8 mouse cellular contexts compared by ENCODE assay signal in genomic region chr15:102279092-102279782, GRCm38 (mm10). TPM values are rescaled to one million over a fixed set of nuclear protein-coding genes. Genes with fewer than 3 reads are reported as not detected.
DNase-seq lines count a peak whose midpoint lies in the region; ATAC-seq and TF ChIP-seq lines count a peak whose summit lies in the region.

Gene Mfsd5 (plus strand): TSS chr15:102279454.

- TF ChIP-seq POLR2A in testis, adult 2 months (IDR thresholded peaks at IDR 0.05; ENCODE audit: control insufficient read depth, low read depth, low read length) = peak; percentile 79

- peak within 1 kb of the TSS; percentile 79 for H3K4me2 ChIP-seq in forebrain, embryonic 15.5 days (replicated peaks)
- H3K4me2 ChIP-seq in neural tube, embryonic 14.5 days (ENCODE audit: low read depth, low read length) = peak within 1 kb of the TSS; percentile 88

- peak within 1 kb of the TSS; percentile 95 for H3K4me3 ChIP-seq in G1E (ENCODE audit: low read depth, low read length)
- H3K4me3 ChIP-seq in forebrain, embryonic 15.5 days = peak within 1 kb of the TSS; percentile 84
- peak within 1 kb of the TSS; percentile 73 for H3K4me3 ChIP-seq in neural tube, embryonic 14.5 days (ENCODE audit: low read depth, low read length)
- peak within 1 kb of the TSS; percentile 91 for H3K4me3 ChIP-seq in testis, adult 2 months (ENCODE audit: control insufficient read depth, low read depth, low read length)

- under 1% methylated on average over 65 of the region's 65 CpGs for WGBS in forebrain, embryonic 15.5 days
- under 1% methylated on average over 64 of the region's 65 CpGs for WGBS in neural tube, embryonic 14.5 days

- peaks cover 29% of the 10 kb centered on the region for H3K36me3 ChIP-seq in G1E (replicated peaks)
- peaks cover 12% of the 10 kb centered on the region for H3K36me3 ChIP-seq in forebrain, embryonic 15.5 days
- peaks cover 10% of the 10 kb centered on the region; the same call in 1 of the 2 replicates for H3K36me3 ChIP-seq in neural tube, embryonic 14.5 days (ENCODE audit: control insufficient read depth, insufficient read depth, low read length)
- no peaks in the 10 kb centered on the region for H3K36me3 ChIP-seq in testis, adult 2 months (ENCODE audit: control insufficient read depth, insufficient read depth, low read length)

- intact Hi-C loops in heart, postnatal 14 days (cut with DNase I) = loop anchor here (2.0 kb wide), 2 partner anchors 30 to 38 kb away; no protein-coding TSS in a partner anchor

- H3K27me3 ChIP-seq in G1E (ENCODE audit: insufficient read depth, low read length) = 0 out of 2 replicates have a peak, but pooled peaks cover 9% of the 10 kb centered on the region
- no peaks in the 10 kb centered on the region for H3K27me3 ChIP-seq in forebrain, embryonic 15.5 days
- H3K27me3 ChIP-seq in neural tube, embryonic 14.5 days (ENCODE audit: control insufficient read depth, insufficient read depth, low read length) = no peaks in the 10 kb centered on the region
- no peaks in the 10 kb centered on the region for H3K27me3 ChIP-seq in testis, adult 2 months (ENCODE audit: control insufficient read depth, insufficient read depth, low read length)

- peak; percentile 94 for DNase-seq in G1E (ENCODE audit: low spot score)
- peak; percentile 89 for DNase-seq in cerebellum, adult 11-12 months
- DNase-seq in heart, postnatal 14 days = peak; percentile 93 to 94
- DNase-seq in layer of hippocampus, adult 11-12 months (ENCODE audit: low spot score) = peak; percentile 84
- peak; percentile 81 to 85 for DNase-seq in lung, adult 18-20 months

- H3K9ac ChIP-seq in forebrain, embryonic 15.5 days (replicated peaks) = peak within 1 kb of the TSS; percentile 86
- H3K9ac ChIP-seq in neural tube, embryonic 14.5 days (replicated peaks; ENCODE audit: low read depth, low read length) = peak within 1 kb of the TSS; percentile 78

- peak within 1 kb of the TSS; percentile 82 for H3K27ac ChIP-seq in forebrain, embryonic 15.5 days (replicated peaks)
- H3K27ac ChIP-seq in neural tube, embryonic 14.5 days (ENCODE audit: low read depth, low read length) = peak within 1 kb of the TSS; percentile 83
- H3K27ac ChIP-seq in testis, adult 2 months (ENCODE audit: control insufficient read depth, insufficient read depth, low read depth, low read length) = peak within 1 kb of the TSS; percentile 73

- no peaks in the 10 kb centered on the region for H3K9me3 ChIP-seq in G1E (replicated peaks)
- H3K9me3 ChIP-seq in forebrain, embryonic 15.5 days = no peaks in the 10 kb centered on the region
- no peaks in the 10 kb centered on the region for H3K9me3 ChIP-seq in neural tube, embryonic 14.5 days (ENCODE audit: control insufficient read depth, low read length)

- peak; percentile 54 for ATAC-seq in G1E (ENCODE audit: extremely low read depth, insufficient number of reproducible peaks, low FRiP score, poor library complexity, severe bottlenecking)
- peak; percentile 96 for ATAC-seq in forebrain, embryonic 15.5 days (replicated peaks)
- peak; percentile 96 for ATAC-seq in neural tube, embryonic 14.5 days (ENCODE audit: low read depth)

- TF ChIP-seq CTCF in G1E (IDR thresholded peaks at IDR 0.05; ENCODE audit: low read depth, low read length) = no peak
- TF ChIP-seq CTCF in testis, adult 2 months (IDR thresholded peaks at IDR 0.05; ENCODE audit: control insufficient read depth, insufficient read depth, insufficient replicate concordance, low read depth, low read length) = peak; percentile 3; the same call in 1 of the 2 replicates

- peaks cover 50% of the 10 kb centered on the region for H3K4me1 ChIP-seq in G1E (ENCODE audit: insufficient read depth, low read depth, low read length)
- peaks cover 16% of the 10 kb centered on the region for H3K4me1 ChIP-seq in forebrain, embryonic 15.5 days
- peaks cover 9% of the 10 kb centered on the region for H3K4me1 ChIP-seq in neural tube, embryonic 14.5 days (ENCODE audit: control insufficient read depth, insufficient read depth, low read length)
- H3K4me1 ChIP-seq in testis, adult 2 months (ENCODE audit: control insufficient read depth, insufficient read depth, low read length) = peaks cover 11% of the 10 kb centered on the region

RNA-seq across cellular contexts. Expression of gene Mfsd5, which starts in this region (rescaled TPM):
- 24.5 and 25.8 TPM in 2 replicates for total RNA-seq in G1E (2014; fragmentation: Nextera tagmentation)
- total RNA-seq in G1E (2017) = 31.1 and 37.2 TPM in 2 replicates
- polyA plus RNA-seq in G1E (2012) = 66.2 and 75.3 TPM in 2 replicates
- polyA plus RNA-seq in forebrain, embryonic 15.5 days (2015; fragmentation: Nextera tagmentation; extraction: Ambion mirVana) = 50.1 and 51.5 TPM in 2 replicates
- total RNA-seq in heart, postnatal 14 days (2021) = 10 to 100 TPM; 16.7 to 19.0 TPM
- 54.0 and 55.1 TPM in 2 replicates for polyA plus RNA-seq in neural tube, embryonic 14.5 days (2014; fragmentation: Nextera tagmentation; extraction: Ambion mirVana)
- polyA plus RNA-seq in testis, adult 2 months (2012; rRNA removed) = 12.1 and 14.3 TPM in 2 replicates

Comparison
In these comparisons a context has a peak if more than half of its experiments do, and no peak if none do; other contexts are left out.
1. Peak in every context shown above with its lines: DNase-seq, ATAC-seq, H3K4me3 ChIP-seq and H3K27ac ChIP-seq.